ENCODE assay signal across 17 mouse cellular contexts in genomic region chr19:5484496-5484895, GRCm38 (mm10). TPM values are rescaled to one million over a fixed set of nuclear protein-coding genes. Genes with fewer than 3 reads are reported as not detected.
DNase-seq lines count a peak whose midpoint lies in the region; ATAC-seq and TF ChIP-seq lines count a peak whose summit lies in the region.
"Had no signal": no experiment of that assay in that cellular context is flagged by ENCODE, and none has a peak within 500 bp of the region (broad histone marks: within the 10 kb centered on the region; RNA-seq: fewer than 3 reads in every experiment).

No protein-coding gene starts in this region.

- TF ChIP-seq POLR2A in lung, adult 2 months (IDR thresholded peaks at IDR 0.05; ENCODE audit: borderline replicate concordance, extremely low read depth, low read depth, low read length): no peak

- 0 out of 2 replicates have a peak overlapping the region, but pooled peaks have one; percentile 45 for H3K27ac ChIP-seq in lung, embryonic 14.5 days (ENCODE audit: low read depth)
- H3K27ac ChIP-seq: embryonic facial prominence, embryonic 12.5 days; forebrain, embryonic 15.5 days; heart, embryonic 10.5 days; hindbrain, embryonic 15.5 days had no signal

- peaks cover 63% of the 10 kb centered on the region for H3K36me3 ChIP-seq in lung, embryonic 14.5 days (ENCODE audit: insufficient read depth)

- H3K9me3 ChIP-seq in lung, embryonic 14.5 days (ENCODE audit: low read depth, low read length): no peaks in the 10 kb centered on the region
- H3K9me3 ChIP-seq: embryonic facial prominence, embryonic 12.5 days; forebrain, embryonic 15.5 days; heart, embryonic 10.5 days; hindbrain, embryonic 15.5 days had no signal

- H3K4me1 ChIP-seq in lung, embryonic 14.5 days (ENCODE audit: insufficient read depth): peaks cover 7% of the 10 kb centered on the region; the same call in 1 of the 2 replicates
- peaks cover 5% of the 10 kb centered on the region; the same call in 1 of the 2 replicates for H3K4me1 ChIP-seq in lung, adult 2 months (ENCODE audit: control insufficient read depth, insufficient read depth, low read length)

- H3K9ac ChIP-seq in lung, embryonic 14.5 days: no peak overlapping the region
- H3K9ac ChIP-seq: embryonic facial prominence, embryonic 12.5 days; forebrain, embryonic 15.5 days; hindbrain, embryonic 15.5 days had no signal

- H3K4me2 ChIP-seq in lung, embryonic 14.5 days: no peak overlapping the region
- H3K4me2 ChIP-seq: embryonic facial prominence, embryonic 12.5 days; forebrain, embryonic 15.5 days; hindbrain, embryonic 15.5 days had no signal

- H3K27me3 ChIP-seq in lung, embryonic 14.5 days (ENCODE audit: insufficient read depth, low read length): no peaks in the 10 kb centered on the region
- H3K27me3 ChIP-seq: CH12.LX; embryonic facial prominence, embryonic 12.5 days; forebrain, embryonic 15.5 days; hindbrain, embryonic 15.5 days; Patski had no signal

- peak; percentile 54 for DNase-seq in cerebellum, adult 9-10 months
- DNase-seq in cerebellum, adult 18-20 months: no peak
- DNase-seq in lung, embryonic 14.5 days: no peak
- no peak for DNase-seq in lung, adult 2 months
- DNase-seq in lung, postnatal 36 days: peak; percentile 30
- no peak for DNase-seq in lung, postnatal 10 days
- DNase-seq: adrenal gland, postnatal 14 days; cerebellum, postnatal 14 days had no signal

- WGBS in lung, embryonic 14.5 days: 72% methylated on average over 5 of the region's 5 CpGs
- WGBS in lung, adult 2 months: 77% methylated on average over 5 of the region's 5 CpGs

- TF ChIP-seq CTCF in lung, embryonic 14.5 days (IDR thresholded peaks at IDR 0.05; ENCODE audit: low read depth): no peak
- TF ChIP-seq CTCF in lung, adult 2 months (IDR thresholded peaks at IDR 0.05; ENCODE audit: insufficient read depth, low read length): no peak

- no peak overlapping the region for H3K4me3 ChIP-seq in lung, embryonic 14.5 days (ENCODE audit: low read depth, low read length)
- no peak overlapping the region for H3K4me3 ChIP-seq in lung, adult 2 months (replicated peaks; ENCODE audit: extremely low read depth, low read depth, low read length)
- H3K4me3 ChIP-seq: embryonic facial prominence, embryonic 12.5 days; forebrain, embryonic 15.5 days; heart, embryonic 10.5 days; hindbrain, embryonic 15.5 days had no signal

- no peak for ATAC-seq in lung, embryonic 14.5 days (ENCODE audit: insufficient read depth)
- ATAC-seq: activated CD4-positive, CD25-positive, alpha-beta regulatory T cell, adult 4 months; forebrain, embryonic 15.5 days; Patski had no signal

RNA-seq across cellular contexts. Expression of gene Mus81, which starts 3.7 kb away (rescaled TPM):
- 39.8 and 42.6 TPM in 2 replicates for polyA plus RNA-seq in lung, embryonic 14.5 days (2014; fragmentation: Nextera tagmentation; extraction: Ambion mirVana)
- polyA plus RNA-seq in lung, adult 2 months (2012; rRNA removed): 50.3 and 53.0 TPM in 2 replicates

RNA-seq across cellular contexts. Expression of gene Cfl1, which starts 5.8 kb away (rescaled TPM):
- polyA plus RNA-seq in lung, embryonic 14.5 days (2014; fragmentation: Nextera tagmentation; extraction: Ambion mirVana): 3,236 and 3,318 TPM in 2 replicates
- 439 and 568 TPM in 2 replicates for polyA plus RNA-seq in lung, adult 2 months (2012; rRNA removed)

RNA-seq across cellular contexts. Expression of gene Efemp2, which starts 10.7 kb away (rescaled TPM):
- 178 and 192 TPM in 2 replicates for polyA plus RNA-seq in lung, embryonic 14.5 days (2014; fragmentation: Nextera tagmentation; extraction: Ambion mirVana)
- polyA plus RNA-seq in lung, adult 2 months (2012; rRNA removed): 96.9 and 103 TPM in 2 replicates

RNA-seq across cellular contexts. Expression of gene Ctsw, which starts 16.2 kb away (rescaled TPM):
- 1.0 and 1.8 TPM in 2 replicates for polyA plus RNA-seq in lung, embryonic 14.5 days (2014; fragmentation: Nextera tagmentation; extraction: Ambion mirVana)
- 4.9 and 5.7 TPM in 2 replicates for polyA plus RNA-seq in lung, adult 2 months (2012; rRNA removed)

RNA-seq across cellular contexts. Expression of gene 1700020D05Rik, which starts 19.1 kb away (rescaled TPM):
- polyA plus RNA-seq in lung, embryonic 14.5 days (2014; fragmentation: Nextera tagmentation; extraction: Ambion mirVana): 0.18 TPM in 1 of 2 replicates, not detected in the other
- 1.1 and 1.2 TPM in 2 replicates for polyA plus RNA-seq in lung, adult 2 months (2012; rRNA removed)
- polyA plus RNA-seq: forebrain, embryonic 11.5 days; heart, embryonic 16.5 days had no signal

Comparison
In these comparisons a context has a peak if more than half of its experiments do, and no peak if none do; other contexts are left out.
1. DNase-seq: peak in cerebellum, adult 9-10 months (single experiment) and lung, postnatal 36 days (single experiment); none in cerebellum, adult 18-20 months (0 of 2), lung, embryonic 14.5 days (single experiment), lung, adult 2 months (single experiment) and lung, postnatal 10 days (single experiment).